Mouse (Mus musculus): ENCODE data around the gene Nsun2. TPM values are rescaled to one million over a fixed set of nuclear protein-coding genes. Genes with fewer than 3 reads are reported as not detected.

Gene Nsun2
- total and polyA plus RNA-seq, 2 experiments from 2014 or later, result 21.8 to 34.2 TPM

DNA sequence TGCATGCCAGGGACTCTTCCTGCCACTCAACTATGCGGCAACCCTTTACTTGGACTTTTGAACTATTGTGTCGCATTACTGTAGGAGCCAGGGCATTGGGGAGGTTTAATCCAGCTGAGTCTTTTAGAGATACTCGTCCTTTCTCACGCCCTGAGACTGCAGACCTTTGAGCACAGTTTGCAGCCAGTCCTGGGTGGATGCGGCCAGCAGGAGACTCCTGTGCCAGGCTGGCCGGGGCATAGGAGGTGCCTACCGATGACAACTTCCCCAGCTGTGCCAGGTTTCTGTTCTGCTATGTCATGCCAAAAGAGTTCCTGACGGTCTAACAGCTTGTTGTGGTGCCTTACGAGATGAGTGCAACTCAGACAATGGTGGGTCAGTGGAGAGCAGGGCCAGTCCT is 35.7 kb downstream of the Nsun2 start:
- H3K4me2 ChIP-seq (ENCODE audit: low read depth, low read length), result no peak overlapping the region
- H3K9me3 ChIP-seq (replicated peaks; ENCODE audit: control insufficient read depth, low read length), result no peaks in the 10 kb centered on the region
- no peak overlapping the region for H3K4me3 ChIP-seq (ENCODE audit: low read depth, low read length)
- 79% methylated on average over 9 of the region's 9 CpGs for WGBS
- H3K27ac ChIP-seq (ENCODE audit: low read depth), result no peak overlapping the region
- H3K9ac ChIP-seq (replicated peaks; ENCODE audit: low read depth, low read length), result no peak overlapping the region
- H3K36me3 ChIP-seq (replicated peaks; ENCODE audit: control insufficient read depth, insufficient read depth, low read length), result no peaks in the 10 kb centered on the region
- ATAC-seq (ENCODE audit: insufficient read depth, low read depth) (no peak), DNase-seq (ENCODE audit: low spot score) (no peak)
- no peaks in the 10 kb centered on the region for H3K4me1 ChIP-seq (ENCODE audit: control insufficient read depth, insufficient read depth)
- TF ChIP-seq CTCF (IDR thresholded peaks at IDR 0.05; ENCODE audit: low read depth) (no peak), EP300 (IDR thresholded peaks at IDR 0.05; ENCODE audit: low read depth) (no peak)
- H3K27me3 ChIP-seq (ENCODE audit: control insufficient read depth, insufficient read depth, low read length), result no peaks in the 10 kb centered on the region

DNA sequence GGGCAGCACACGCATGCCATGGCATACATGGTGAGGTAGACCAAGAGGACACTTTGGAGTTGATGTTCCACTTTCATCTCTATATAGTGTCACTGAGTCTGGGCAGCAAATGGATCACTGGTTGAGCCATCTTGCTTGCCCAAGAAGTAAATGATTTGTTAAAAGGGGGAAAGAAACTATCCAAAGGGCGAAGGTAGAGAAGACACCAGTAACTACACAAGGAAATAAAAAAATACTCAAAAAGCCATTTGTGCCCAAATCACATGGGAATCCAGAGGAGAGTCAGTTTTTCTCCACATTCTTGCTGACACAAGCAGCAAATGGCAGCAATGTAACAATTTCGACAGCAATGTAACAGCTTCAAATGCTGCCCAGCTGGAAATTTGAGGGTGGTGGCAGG is 39.0 kb downstream of the Nsun2 start:
- Histone ChIP-seq H3K4me1 (ENCODE audit: control insufficient read depth, insufficient read depth) (no peaks in the 10 kb centered on the region), H3K9ac (replicated peaks; ENCODE audit: low read depth, low read length) (no peak overlapping the region), H3K36me3 (replicated peaks; ENCODE audit: control insufficient read depth, insufficient read depth, low read length) (no peaks in the 10 kb centered on the region), H3K27me3 (ENCODE audit: control insufficient read depth, insufficient read depth, low read length) (no peaks in the 10 kb centered on the region), H3K4me3 (ENCODE audit: low read depth, low read length) (no peak overlapping the region), H3K9me3 (replicated peaks; ENCODE audit: control insufficient read depth, low read length) (no peaks in the 10 kb centered on the region), H3K27ac (ENCODE audit: low read depth) (no peak overlapping the region), H3K4me2 (ENCODE audit: low read depth, low read length) (no peak overlapping the region)
- DNase-seq (ENCODE audit: low spot score) (no peak), ATAC-seq (ENCODE audit: insufficient read depth, low read depth) (no peak)
- WGBS, result 77% methylated on average over 3 of the region's 3 CpGs
- no peak for TF ChIP-seq EP300 (IDR thresholded peaks at IDR 0.05; ENCODE audit: low read depth)
- no peak for TF ChIP-seq CTCF (IDR thresholded peaks at IDR 0.05; ENCODE audit: low read depth)

DNA sequence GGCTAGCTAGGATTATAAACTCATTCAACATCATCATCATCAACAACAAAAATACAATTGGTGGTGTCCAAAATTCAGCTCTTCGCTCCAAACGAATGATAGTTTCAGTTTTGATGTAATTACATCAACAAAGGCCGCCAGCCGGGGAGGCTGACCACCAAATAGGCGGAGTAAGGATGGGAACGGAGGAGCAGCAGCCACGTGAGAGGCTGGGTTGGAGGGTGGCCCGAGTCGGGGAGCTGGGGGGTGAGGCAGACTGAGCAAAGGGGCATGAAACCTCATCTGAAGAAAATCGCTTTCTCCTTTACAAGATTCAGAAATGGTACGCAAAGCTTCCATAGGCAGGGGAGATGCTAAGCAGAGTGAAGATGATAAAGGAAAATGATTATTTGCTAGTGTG is 43.1 kb downstream of the Nsun2 start:
- Histone ChIP-seq H3K9me3 (replicated peaks; ENCODE audit: control insufficient read depth, low read length) (no peaks in the 10 kb centered on the region), H3K4me1 (ENCODE audit: control insufficient read depth, insufficient read depth) (no peaks in the 10 kb centered on the region)

DNA sequence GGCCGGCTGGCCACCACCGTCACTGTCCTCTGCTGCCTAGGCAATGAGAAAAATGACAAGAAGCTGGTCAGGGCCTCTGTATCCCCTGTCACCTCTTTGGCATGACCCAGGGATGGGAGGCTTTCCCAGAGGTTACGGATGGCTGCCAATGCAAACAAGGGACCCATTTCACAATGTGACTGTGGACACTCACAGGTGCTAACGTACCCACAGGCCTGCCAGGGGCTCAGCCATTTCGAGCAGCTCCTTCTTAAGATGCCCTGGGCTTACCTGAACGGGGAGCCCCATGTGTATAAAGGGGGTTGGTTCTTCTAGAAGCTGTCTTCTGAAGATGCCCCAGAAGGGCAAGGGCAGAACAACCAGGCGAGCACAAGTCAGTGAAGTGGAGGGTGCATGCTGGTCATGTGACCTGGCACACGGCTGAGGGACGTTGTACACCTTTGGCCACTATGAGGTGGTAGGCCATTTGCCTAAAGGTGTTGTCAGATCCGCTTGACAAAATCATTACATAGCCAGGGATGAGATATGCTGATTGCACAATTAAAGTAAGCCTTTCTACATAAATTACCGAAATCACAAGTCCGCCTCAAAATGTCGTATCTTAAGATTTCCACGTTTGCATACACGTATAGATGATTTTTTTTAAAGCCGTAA is 43.8 kb downstream of the Nsun2 start:
- WGBS, result 82% methylated on average over 16 of the region's 16 CpGs
- H3K4me3 ChIP-seq (ENCODE audit: low read depth, low read length), result no peak overlapping the region
- no peaks in the 10 kb centered on the region for H3K27me3 ChIP-seq (ENCODE audit: control insufficient read depth, insufficient read depth, low read length)
- H3K4me1 ChIP-seq (ENCODE audit: control insufficient read depth, insufficient read depth), result no peaks in the 10 kb centered on the region
- DNase-seq (ENCODE audit: low spot score) (no peak), ATAC-seq (ENCODE audit: insufficient read depth, low read depth) (no peak)
- H3K4me2 ChIP-seq (ENCODE audit: low read depth, low read length), result no peak overlapping the region
- TF ChIP-seq CTCF (IDR thresholded peaks at IDR 0.05; ENCODE audit: low read depth), result no peak
- no peak for TF ChIP-seq EP300 (IDR thresholded peaks at IDR 0.05; ENCODE audit: low read depth)
- H3K27ac ChIP-seq (ENCODE audit: low read depth), result no peak overlapping the region
- no peaks in the 10 kb centered on the region for H3K9me3 ChIP-seq (replicated peaks; ENCODE audit: control insufficient read depth, low read length)
- no peaks in the 10 kb centered on the region for H3K36me3 ChIP-seq (replicated peaks; ENCODE audit: control insufficient read depth, insufficient read depth, low read length)
- H3K9ac ChIP-seq (replicated peaks; ENCODE audit: low read depth, low read length), result no peak overlapping the region

More for the DNA sequence above, 43.1 kb downstream of the Nsun2 start:
- ATAC-seq (ENCODE audit: insufficient read depth, low read depth), result no peak
- DNase-seq (ENCODE audit: low spot score), result no peak
- Histone ChIP-seq H3K27ac (ENCODE audit: low read depth) (no peak overlapping the region), H3K27me3 (ENCODE audit: control insufficient read depth, insufficient read depth, low read length) (no peaks in the 10 kb centered on the region), H3K4me3 (ENCODE audit: low read depth, low read length) (no peak overlapping the region), H3K36me3 (replicated peaks; ENCODE audit: control insufficient read depth, insufficient read depth, low read length) (no peaks in the 10 kb centered on the region), H3K9ac (replicated peaks; ENCODE audit: low read depth, low read length) (no peak overlapping the region), H3K4me2 (ENCODE audit: low read depth, low read length) (no peak overlapping the region)
- TF ChIP-seq CTCF (IDR thresholded peaks at IDR 0.05; ENCODE audit: low read depth) (no peak), EP300 (IDR thresholded peaks at IDR 0.05; ENCODE audit: low read depth) (no peak)
- WGBS, result 62% methylated on average over 11 of the region's 11 CpGs

DNA sequence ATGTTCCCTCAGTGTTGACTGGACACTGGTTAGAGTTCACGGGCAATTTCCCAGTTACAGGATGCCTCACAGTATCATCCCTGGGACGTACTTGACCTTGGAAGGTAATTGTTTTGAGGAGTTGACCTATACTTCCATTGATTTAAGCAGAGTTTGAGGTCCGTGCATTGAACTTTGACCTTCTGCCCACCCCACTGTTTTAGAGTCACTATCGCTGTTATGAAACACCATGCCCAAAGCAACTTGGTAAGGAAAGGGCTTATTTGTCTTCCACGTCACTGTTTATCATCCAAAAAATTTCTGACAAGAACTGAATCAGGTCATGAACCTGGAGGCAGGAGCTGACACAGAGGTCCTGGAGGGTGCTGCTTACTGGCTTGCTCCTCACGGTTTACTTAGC is 48.9 kb downstream of the Nsun2 start:
- Histone ChIP-seq H3K9ac (replicated peaks; ENCODE audit: low read depth, low read length) (no peak overlapping the region), H3K36me3 (replicated peaks; ENCODE audit: control insufficient read depth, insufficient read depth, low read length) (no peaks in the 10 kb centered on the region), H3K27me3 (ENCODE audit: control insufficient read depth, insufficient read depth, low read length) (no peaks in the 10 kb centered on the region), H3K9me3 (replicated peaks; ENCODE audit: control insufficient read depth, low read length) (no peaks in the 10 kb centered on the region), H3K27ac (ENCODE audit: low read depth) (no peak overlapping the region), H3K4me3 (ENCODE audit: low read depth, low read length) (no peak overlapping the region), H3K4me2 (ENCODE audit: low read depth, low read length) (no peak overlapping the region), H3K4me1 (ENCODE audit: control insufficient read depth, insufficient read depth) (peaks cover 5% of the 10 kb centered on the region)
- 83% methylated on average over 6 of the region's 6 CpGs for WGBS
- ATAC-seq (ENCODE audit: insufficient read depth, low read depth) (no peak), DNase-seq (ENCODE audit: low spot score) (no peak)
- no peak for TF ChIP-seq EP300 (IDR thresholded peaks at IDR 0.05; ENCODE audit: low read depth)
- no peak for TF ChIP-seq CTCF (IDR thresholded peaks at IDR 0.05; ENCODE audit: low read depth)

DNA sequence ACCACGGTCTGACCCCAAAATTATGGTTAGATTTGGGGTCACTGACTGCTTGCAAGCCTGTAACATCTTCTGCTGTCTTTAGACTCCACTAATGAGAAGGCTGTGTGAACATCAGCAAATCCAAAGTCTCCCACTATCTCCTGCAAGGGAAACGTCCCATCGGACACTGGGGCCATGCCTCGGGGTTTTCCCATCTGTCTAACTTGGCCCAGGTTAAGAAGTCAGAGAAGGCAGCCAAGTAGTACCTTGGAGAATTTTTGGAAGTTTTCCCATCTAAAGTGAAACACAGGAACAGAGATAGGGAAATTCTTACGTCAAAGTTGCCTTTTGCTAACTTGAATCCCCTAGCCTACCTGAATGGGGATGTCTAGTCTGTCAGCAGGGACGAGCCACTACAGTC is 50.0 kb downstream of the Nsun2 start:
- 89% methylated on average over 6 of the region's 6 CpGs for WGBS

More for the DNA sequence above, 50.0 kb downstream of the Nsun2 start:
- no peak overlapping the region for H3K27ac ChIP-seq (ENCODE audit: low read depth)
- H3K4me2 ChIP-seq (ENCODE audit: low read depth, low read length), result no peak overlapping the region
- DNase-seq (ENCODE audit: low spot score) (no peak), ATAC-seq (ENCODE audit: insufficient read depth, low read depth) (no peak)
- H3K9ac ChIP-seq (replicated peaks; ENCODE audit: low read depth, low read length), result no peak overlapping the region
- TF ChIP-seq CTCF (IDR thresholded peaks at IDR 0.05; ENCODE audit: low read depth), result no peak
- no peak for TF ChIP-seq EP300 (IDR thresholded peaks at IDR 0.05; ENCODE audit: low read depth)
- H3K4me1 ChIP-seq (ENCODE audit: control insufficient read depth, insufficient read depth), result peaks cover 5% of the 10 kb centered on the region
- no peaks in the 10 kb centered on the region for H3K9me3 ChIP-seq (replicated peaks; ENCODE audit: control insufficient read depth, low read length)
- no peak overlapping the region for H3K4me3 ChIP-seq (ENCODE audit: low read depth, low read length)
- H3K36me3 ChIP-seq (replicated peaks; ENCODE audit: control insufficient read depth, insufficient read depth, low read length), result no peaks in the 10 kb centered on the region
- no peaks in the 10 kb centered on the region for H3K27me3 ChIP-seq (ENCODE audit: control insufficient read depth, insufficient read depth, low read length)
